Mouse (Mus musculus): ENCODE measurements at regions not wholly inside any gene's neighbourhood (a gene's known extent, or its start where the extent isn't known, plus 50 kb on each side); places are given as distances from the start of the nearest gene placed in this dataset.

- Histone ChIP-seq H3K9ac (replicated peaks; ENCODE audit: low read depth) (no peak overlapping the region), H3K4me3 (ENCODE audit: low read depth, low read length) (no peak overlapping the region), H3K9me3 (ENCODE audit: low read length) (no peaks in the 10 kb centered on the region), H3K4me2 (replicated peaks; ENCODE audit: low read depth, low read length) (no peak overlapping the region), H3K36me3 (ENCODE audit: insufficient read depth, low read length) (no peaks in the 10 kb centered on the region), H3K4me1 (ENCODE audit: insufficient read depth, low read depth, low read length) (no peaks in the 10 kb centered on the region), H3K27me3 (replicated peaks; ENCODE audit: insufficient read depth, low read length) (no peaks in the 10 kb centered on the region), H3K27ac (ENCODE audit: low read length) (no peak overlapping the region)
- TF ChIP-seq CTCF (IDR thresholded peaks at IDR 0.05) (no peak), EP300 (IDR thresholded peaks at IDR 0.05) (no peak)
- ATAC-seq: no peak
- no peak for DNase-seq (ENCODE audit: low spot score)
- 59% methylated on average over 10 of the region's 10 CpGs for WGBS
These were observed 195.7 kb upstream of the Zfp618 start for GRCm38 (mm10) chr4:62769469-62770234.

GRCm38 (mm10) chr4:62775005-62775609 is 190.3 kb upstream of the Zfp618 start:
- H3K36me3 ChIP-seq (ENCODE audit: insufficient read depth, low read length): no peaks in the 10 kb centered on the region
- H3K27me3 ChIP-seq (replicated peaks; ENCODE audit: insufficient read depth, low read length): no peaks in the 10 kb centered on the region
- WGBS: 70% methylated on average over 10 of the region's 10 CpGs
- no peaks in the 10 kb centered on the region for H3K9me3 ChIP-seq (ENCODE audit: low read length)
- H3K9ac ChIP-seq (replicated peaks; ENCODE audit: low read depth): no peak overlapping the region
- H3K27ac ChIP-seq (ENCODE audit: low read length): no peak overlapping the region
- ATAC-seq (no peak), DNase-seq (ENCODE audit: low spot score) (no peak)
- no peak for TF ChIP-seq EP300 (IDR thresholded peaks at IDR 0.05)
- no peak for TF ChIP-seq CTCF (IDR thresholded peaks at IDR 0.05)
- no peaks in the 10 kb centered on the region for H3K4me1 ChIP-seq (ENCODE audit: insufficient read depth, low read depth, low read length)
- H3K4me2 ChIP-seq (replicated peaks; ENCODE audit: low read depth, low read length): no peak overlapping the region
- H3K4me3 ChIP-seq (ENCODE audit: low read depth, low read length): no peak overlapping the region

GRCm38 (mm10) chr4:62776881-62777280 is 188.5 kb upstream of the Zfp618 start:
- Histone ChIP-seq H3K27me3 (replicated peaks; ENCODE audit: insufficient read depth, low read length) (no peaks in the 10 kb centered on the region), H3K9me3 (ENCODE audit: low read length) (no peaks in the 10 kb centered on the region), H3K9ac (replicated peaks; ENCODE audit: low read depth) (no peak overlapping the region), H3K4me2 (replicated peaks; ENCODE audit: low read depth, low read length) (no peak overlapping the region), H3K4me3 (ENCODE audit: low read depth, low read length) (no peak overlapping the region), H3K27ac (ENCODE audit: low read length) (no peak overlapping the region), H3K36me3 (ENCODE audit: insufficient read depth, low read length) (no peaks in the 10 kb centered on the region), H3K4me1 (ENCODE audit: insufficient read depth, low read depth, low read length) (no peaks in the 10 kb centered on the region)
- WGBS: 73% methylated on average over 9 of the region's 9 CpGs
- TF ChIP-seq EP300 (IDR thresholded peaks at IDR 0.05): no peak
- no peak for TF ChIP-seq CTCF (IDR thresholded peaks at IDR 0.05)
- DNase-seq (ENCODE audit: low spot score) (no peak), ATAC-seq (no peak)

GRCm38 (mm10) chr4:62777436-62777835 is 187.9 kb upstream of the Zfp618 start:
- Histone ChIP-seq H3K4me3 (ENCODE audit: low read depth, low read length) (no peak overlapping the region), H3K27ac (ENCODE audit: low read length) (no peak overlapping the region), H3K27me3 (replicated peaks; ENCODE audit: insufficient read depth, low read length) (no peaks in the 10 kb centered on the region), H3K4me2 (replicated peaks; ENCODE audit: low read depth, low read length) (no peak overlapping the region), H3K4me1 (ENCODE audit: insufficient read depth, low read depth, low read length) (no peaks in the 10 kb centered on the region), H3K36me3 (ENCODE audit: insufficient read depth, low read length) (no peaks in the 10 kb centered on the region), H3K9ac (replicated peaks; ENCODE audit: low read depth) (no peak overlapping the region), H3K9me3 (ENCODE audit: low read length) (no peaks in the 10 kb centered on the region)
- 66% methylated on average over 7 of the region's 7 CpGs for WGBS
- no peak for DNase-seq (ENCODE audit: low spot score)
- no peak for TF ChIP-seq EP300 (IDR thresholded peaks at IDR 0.05)
- TF ChIP-seq CTCF (IDR thresholded peaks at IDR 0.05): no peak
- ATAC-seq: no peak

GRCm38 (mm10) chr4:62778621-62779020 is 186.8 kb upstream of the Zfp618 start:
- WGBS: 70% methylated on average over 5 of the region's 5 CpGs
- Histone ChIP-seq H3K4me1 (ENCODE audit: insufficient read depth, low read depth, low read length) (no peaks in the 10 kb centered on the region), H3K4me2 (replicated peaks; ENCODE audit: low read depth, low read length) (no peak overlapping the region), H3K4me3 (ENCODE audit: low read depth, low read length) (no peak overlapping the region), H3K27me3 (replicated peaks; ENCODE audit: insufficient read depth, low read length) (no peaks in the 10 kb centered on the region), H3K36me3 (ENCODE audit: insufficient read depth, low read length) (no peaks in the 10 kb centered on the region), H3K27ac (ENCODE audit: low read length) (no peak overlapping the region), H3K9ac (replicated peaks; ENCODE audit: low read depth) (no peak overlapping the region), H3K9me3 (ENCODE audit: low read length) (no peaks in the 10 kb centered on the region)
- TF ChIP-seq EP300 (IDR thresholded peaks at IDR 0.05): no peak
- TF ChIP-seq CTCF (IDR thresholded peaks at IDR 0.05): no peak
- DNase-seq (ENCODE audit: low spot score): no peak
- no peak for ATAC-seq

GRCm38 (mm10) chr4:62780409-62780808 is 185.0 kb upstream of the Zfp618 start:
- no peaks in the 10 kb centered on the region for H3K36me3 ChIP-seq (ENCODE audit: insufficient read depth, low read length)
- peak overlapping the region; percentile 63 for H3K4me2 ChIP-seq (replicated peaks; ENCODE audit: low read depth, low read length)
- peak overlapping the region; percentile 31 for H3K4me3 ChIP-seq (ENCODE audit: low read depth, low read length)
- DNase-seq (ENCODE audit: low spot score): peak; percentile 87
- no peaks in the 10 kb centered on the region for H3K27me3 ChIP-seq (replicated peaks; ENCODE audit: insufficient read depth, low read length)
- peak; percentile 76 for ATAC-seq
- no peaks in the 10 kb centered on the region for H3K9me3 ChIP-seq (ENCODE audit: low read length)
- WGBS: 1% methylated on average over 15 of the region's 15 CpGs
- no peaks in the 10 kb centered on the region for H3K4me1 ChIP-seq (ENCODE audit: insufficient read depth, low read depth, low read length)
- H3K9ac ChIP-seq (replicated peaks; ENCODE audit: low read depth): no peak overlapping the region
- H3K27ac ChIP-seq (ENCODE audit: low read length): no peak overlapping the region
- TF ChIP-seq EP300 (IDR thresholded peaks at IDR 0.05): no peak
- TF ChIP-seq CTCF (IDR thresholded peaks at IDR 0.05): peak; percentile 91

Measured in lung, postnatal 0 days (tissue).